Mouse (Mus musculus) mesoderm, embryonic 11.5 days (tissue): Measurements from ENCODE around the gene Cx3cr1.

Experiments
- DNase-seq: peaks from one replicate; pipeline ENCODE4 v3.0.0-alpha.2; 2012; ENCODE audit warnings: low read depth, low spot score

Gene Cx3cr1

DNA sequence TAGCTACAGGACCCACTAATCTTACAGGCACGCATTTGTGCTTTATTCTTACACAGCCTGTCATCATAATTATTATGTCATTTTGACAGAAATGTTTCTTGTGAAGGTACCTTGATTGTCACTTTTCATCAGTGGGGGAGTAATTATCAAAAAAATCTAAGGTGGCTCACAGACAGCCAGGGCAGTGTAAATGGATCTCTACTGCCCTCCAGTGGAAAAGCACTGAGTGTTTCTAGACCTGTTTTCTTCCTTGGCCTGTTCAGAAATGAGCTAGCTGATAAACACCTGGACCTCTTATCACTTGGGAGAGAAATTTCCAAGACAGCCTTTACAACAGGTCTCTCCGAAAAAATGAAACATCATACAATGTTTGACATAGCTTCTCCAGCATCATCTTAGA lies 179.0 kb downstream of the Cx3cr1 start:
- DNase-seq, result peak; percentile 37

DNA sequence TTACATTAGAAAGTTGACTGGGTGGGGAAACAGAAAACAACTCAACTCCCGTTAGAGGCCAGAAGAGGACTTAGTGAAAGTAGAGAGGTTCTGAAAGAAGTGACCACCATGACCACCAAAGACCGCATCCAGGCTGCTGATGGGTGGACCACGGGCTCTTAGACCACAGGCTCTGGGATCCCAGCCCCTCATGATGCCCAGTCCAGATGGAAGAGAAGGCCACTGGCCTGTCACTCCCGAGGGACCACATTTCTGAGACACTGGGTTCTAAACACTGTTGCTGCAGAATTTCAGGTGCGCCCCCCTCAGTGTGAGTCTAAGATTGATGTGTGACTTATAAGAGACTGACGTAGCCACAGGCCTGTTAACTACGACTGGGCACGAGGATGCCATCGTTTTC lies 180.2 kb downstream of the Cx3cr1 start:
- no peak for DNase-seq

DNA sequence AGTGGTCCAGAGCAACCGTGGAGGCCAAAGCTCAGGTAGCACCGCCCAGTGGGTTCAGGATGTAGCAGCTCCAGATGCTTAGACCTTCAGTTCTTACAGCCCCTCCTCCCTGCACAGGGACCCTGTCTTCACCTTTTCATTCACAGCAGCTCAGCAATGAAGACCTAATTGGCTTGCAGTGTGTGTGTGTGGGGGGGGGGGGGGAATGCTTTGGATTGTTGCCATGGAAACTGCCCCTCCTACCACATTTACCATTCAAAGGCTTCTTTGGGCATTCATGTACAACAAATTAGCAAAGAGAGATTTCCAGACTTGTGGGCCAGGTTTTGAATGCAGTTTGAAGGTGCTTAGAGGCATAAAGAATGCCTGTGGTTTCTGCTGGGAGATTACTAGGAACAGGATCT lies 180.8 kb downstream of the Cx3cr1 start:
- peak; percentile 11 for DNase-seq

DNA sequence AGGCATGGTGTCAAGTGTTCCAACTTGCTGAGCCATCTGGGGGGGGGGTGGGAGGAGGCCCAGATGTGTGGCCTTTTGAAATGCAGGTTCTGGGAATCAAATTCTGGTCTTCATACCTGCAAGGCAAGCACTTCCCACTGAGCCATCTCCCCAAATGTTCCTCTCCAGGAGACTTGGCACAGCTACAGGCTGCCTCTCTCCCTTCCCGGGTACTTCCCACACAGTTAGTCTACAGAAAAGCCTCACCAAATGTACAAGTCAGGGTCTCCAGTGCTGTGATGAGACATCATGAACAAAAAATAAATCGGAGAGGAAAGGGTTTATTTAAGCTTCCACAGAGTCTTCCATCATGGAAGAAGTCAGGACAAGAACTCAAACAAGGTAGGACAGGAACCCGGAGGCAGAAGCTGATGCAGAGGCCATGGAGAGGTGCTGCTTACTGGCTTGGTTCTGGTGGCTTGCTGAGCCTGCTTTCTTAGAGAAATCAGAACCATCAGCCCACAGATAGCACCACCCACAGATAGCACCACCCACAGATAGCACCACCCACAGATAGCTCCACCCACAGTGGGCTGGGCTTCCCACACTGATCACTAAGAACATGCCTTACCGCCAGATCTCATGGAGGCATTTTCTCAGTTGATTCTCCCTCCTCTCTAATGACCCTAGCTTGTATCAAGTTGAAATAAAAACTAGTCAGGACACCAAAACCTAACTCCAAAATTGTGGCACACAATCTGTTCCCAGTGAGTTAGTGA lies 182.4 kb downstream of the Cx3cr1 start:
- DNase-seq, result no peak

DNA sequence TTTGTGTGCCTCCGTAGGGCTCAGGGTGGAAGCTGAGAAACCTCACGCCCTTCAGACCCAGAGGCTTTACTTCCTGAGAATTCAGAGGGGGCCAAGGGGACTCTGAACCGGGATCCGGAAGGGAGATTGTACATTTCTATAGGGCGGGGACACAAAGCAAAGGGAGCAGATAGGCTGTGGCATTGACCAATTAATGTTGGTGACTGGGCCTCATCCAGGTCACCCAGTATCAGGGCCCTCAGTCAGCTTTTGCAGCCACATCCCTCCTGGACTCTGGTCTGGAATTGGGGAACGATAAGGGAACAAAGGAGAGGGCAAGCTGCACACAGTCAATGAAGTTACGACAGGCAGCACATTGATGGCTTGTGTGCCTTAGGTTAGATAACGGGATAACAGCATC lies 215.5 kb downstream of the Cx3cr1 start:
- DNase-seq, result no peak

DNA sequence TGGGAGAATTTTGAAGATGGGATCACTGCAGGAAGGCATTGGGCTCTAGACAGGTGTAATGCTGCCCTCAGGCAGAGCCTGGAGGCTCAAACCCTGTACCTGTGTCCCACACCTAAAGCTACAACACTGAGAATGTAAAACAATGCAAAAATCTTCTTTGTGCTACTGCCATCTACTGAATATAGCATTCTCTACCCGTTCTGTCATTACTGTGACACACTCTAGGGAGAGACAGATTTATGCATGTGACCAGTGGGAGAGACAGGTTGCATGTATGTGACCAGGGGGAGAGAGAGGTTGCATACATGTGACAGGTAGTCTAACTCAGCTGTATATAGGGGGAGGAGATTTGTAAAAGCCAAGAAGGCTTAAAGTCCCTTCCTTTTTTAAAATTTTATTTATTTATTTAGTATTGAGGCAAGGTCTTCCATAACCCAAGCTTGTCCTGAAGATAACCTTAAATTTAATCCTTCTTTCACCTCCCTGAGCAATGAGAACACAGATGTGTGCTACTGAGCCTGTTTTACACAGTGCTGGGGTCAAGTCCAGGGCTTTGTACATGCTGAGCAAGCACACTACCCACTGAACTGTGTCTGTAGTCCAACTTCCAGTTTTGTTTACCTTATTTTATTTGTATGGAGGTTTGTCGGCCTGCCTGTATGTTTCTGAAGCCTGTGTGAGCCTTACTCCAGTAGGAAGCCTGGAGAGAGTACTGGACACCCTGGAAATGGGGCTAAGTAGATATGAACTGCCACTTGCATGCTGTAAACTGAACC lies 216.4 kb downstream of the Cx3cr1 start:
- no peak for DNase-seq

DNA sequence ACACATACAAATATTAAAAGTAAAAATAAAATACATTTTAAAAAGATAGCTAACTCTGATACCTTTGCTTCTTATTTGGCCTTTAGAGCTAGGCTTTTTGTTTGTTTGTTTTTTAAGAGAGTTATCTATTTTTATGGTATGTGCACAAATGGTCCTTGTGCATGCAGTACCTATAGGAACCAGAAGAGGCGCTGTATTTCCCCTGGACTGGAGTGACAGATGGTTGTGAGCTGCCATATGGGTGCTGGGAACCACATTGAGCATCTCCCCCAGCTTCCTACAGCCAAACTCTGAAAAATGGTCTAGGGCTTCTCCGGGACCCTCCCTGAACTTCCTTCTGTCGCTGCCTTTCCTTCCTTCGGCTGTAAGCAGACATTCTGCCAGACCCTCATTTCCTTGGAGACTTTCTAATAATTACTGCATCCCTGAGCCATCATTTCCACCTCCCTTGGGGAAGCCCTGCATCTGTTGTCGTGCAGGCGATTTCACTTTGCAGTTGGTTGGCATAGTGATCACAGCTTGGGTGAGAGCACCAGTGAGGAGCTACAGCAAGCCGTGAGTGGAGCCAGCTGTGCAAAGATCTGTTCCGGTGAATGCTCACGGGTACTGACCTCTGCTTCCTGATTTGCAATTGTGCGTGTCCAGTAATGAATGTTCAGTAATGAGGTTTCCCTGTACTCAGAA lies 217.2 kb downstream of the Cx3cr1 start:
- DNase-seq, result peak; percentile 56
